Mouse (Mus musculus) bone marrow macrophage, adult 2 months (primary cell): ENCODE measurements around the gene Rab5b. TPM values are rescaled to one million over a fixed set of nuclear protein-coding genes. Genes with fewer than 3 reads are reported as not detected.
A peak's percentile ranks its signal among the peaks of the same experiment; 100 is the strongest.

Experiments
- H3K27ac ChIP-seq: 2 replicates; pipeline ENCODE4 v1.5.1; 2012; ENCODE audit warnings: low read depth, low read length; ENCODE audit not compliant: insufficient read depth
- H3K4me1 ChIP-seq: 2 replicates; pipeline ENCODE4 v1.6.1; 2012; ENCODE audit warnings: low read length; ENCODE audit not compliant: control insufficient read depth, insufficient read depth
- H3K4me3 ChIP-seq: 2 replicates; pipeline ENCODE4 v1.5.1; 2012; ENCODE audit warnings: mild to moderate bottlenecking, low read length, moderate library complexity; ENCODE audit not compliant: insufficient read depth
- CTCF ChIP-seq: IDR thresholded peaks from 2 replicates; pipeline ENCODE4 v1.5.1; 2012; ENCODE audit warnings: low read depth, mild to moderate bottlenecking, low read length, moderate library complexity
- POLR2A ChIP-seq: IDR thresholded peaks from 2 replicates; pipeline ENCODE4 v1.6.1; 2012; ENCODE audit warnings: mild to moderate bottlenecking, low read depth, low read length, borderline replicate concordance
- polyA plus RNA-seq: library from polyadenylated mRNA; stranded (reverse); fragments of >200 nt; gene quantifications from 2 replicates; pipeline ENCODE4 v1.2.4, GENCODE M21; 2012; ENCODE audit not compliant: missing spikeins, insufficient read depth, insufficient read length

Gene Rab5b
- 123 and 131 TPM in 2 replicates for polyA plus RNA-seq

GRCm38 (mm10) chr10:128695992-128696807 is at the start of gene Rab5b:
Gene Rab5b, minus strand, starts transcription at chr10:128696264.
- Histone ChIP-seq H3K4me1 (peaks cover 18% of the 10 kb centered on the region), H3K4me3 (peak within 1 kb of the TSS; percentile 72), H3K27ac (peak within 1 kb of the TSS; percentile 75)
- TF ChIP-seq POLR2A (no peak), CTCF (no peak)

DNA sequence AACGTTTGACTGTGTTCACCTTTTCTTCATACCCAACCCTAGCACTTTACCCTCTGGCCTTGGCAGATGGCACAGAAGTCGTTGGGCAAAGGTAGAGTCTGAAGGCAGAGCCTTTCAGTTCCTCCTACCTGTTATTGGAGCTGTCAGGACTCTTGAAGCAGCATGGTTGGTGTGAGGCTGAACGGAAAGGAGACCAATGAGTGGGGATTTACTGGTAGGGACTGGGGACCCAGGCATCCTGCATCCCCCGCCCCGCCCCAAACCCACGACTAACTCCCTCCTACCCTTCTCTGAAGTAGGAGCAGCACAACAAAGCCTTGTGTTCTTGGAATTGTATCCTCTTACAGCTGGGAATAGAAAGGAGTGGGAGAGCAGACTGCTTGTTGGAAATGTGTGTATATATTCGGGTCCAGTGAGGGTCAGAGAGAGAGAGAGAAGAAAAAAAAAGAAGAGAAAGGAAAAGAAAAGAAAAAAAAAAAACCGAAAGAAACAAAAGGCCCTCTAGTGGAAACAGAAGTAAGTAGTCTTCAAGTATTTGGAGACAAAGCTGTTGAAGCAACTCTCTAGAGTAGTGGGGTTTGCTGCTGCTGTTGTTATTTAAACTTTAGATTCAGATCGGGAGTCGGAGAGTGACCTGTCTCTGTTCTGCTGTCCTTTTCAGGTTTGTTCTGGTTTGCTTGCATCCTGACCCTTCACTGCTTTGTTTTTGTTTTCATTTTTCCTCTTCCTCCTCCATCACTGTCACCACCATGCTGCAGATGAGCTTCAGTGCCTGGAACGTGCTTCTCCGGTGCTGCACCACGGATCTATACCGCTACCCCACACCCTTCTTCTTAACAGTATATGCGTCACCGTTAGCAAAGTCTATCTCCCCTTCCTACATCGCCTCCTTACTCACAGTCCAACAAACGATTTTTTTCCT is 48.9 kb upstream of the Rab5b start, which contains the start of gene Dgka:
Dgka (minus strand) TSS at position 176 of the 922 bp plus-strand sequence.
- TF ChIP-seq POLR2A (no peak), CTCF (no peak)
- H3K4me3 ChIP-seq = peak within 1 kb of the TSS; percentile 70
- H3K4me1 ChIP-seq = peaks cover 28% of the 10 kb centered on the region
- no peak within 1 kb of the TSS for H3K27ac ChIP-seq

- Histone ChIP-seq H3K27ac (no peak overlapping the region), H3K4me3 (peak overlapping the region; percentile 70), H3K4me1 (peaks cover 24% of the 10 kb centered on the region)
- TF ChIP-seq CTCF = 0 out of 2 replicates have a peak, but pooled peaks have one; percentile 10
- no peak for TF ChIP-seq POLR2A
Measured at GRCm38 (mm10) chr10:128744211-128744610, 48.1 kb upstream of the Rab5b start.

DNA sequence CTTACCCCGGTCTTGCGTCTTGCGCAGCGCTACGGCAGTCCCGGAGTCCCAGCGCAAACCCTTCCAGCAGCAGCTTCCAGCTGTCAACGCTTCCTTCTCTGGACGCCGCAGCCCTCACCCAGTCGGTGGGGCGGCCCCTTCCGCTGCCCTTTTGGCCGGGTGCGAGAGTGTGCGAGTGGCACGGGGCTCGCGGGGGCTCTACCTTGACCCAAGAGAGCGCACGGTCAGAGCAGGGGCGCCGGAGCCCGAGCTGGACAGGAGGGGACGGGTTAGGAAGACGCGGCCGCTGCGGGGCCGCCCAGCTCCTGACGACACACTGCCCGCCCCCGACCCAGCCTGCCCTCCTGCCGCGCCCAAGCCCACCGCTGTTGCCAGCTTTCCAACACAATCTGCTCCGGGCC is 47.7 kb upstream of the Rab5b start:
- no peak overlapping the region for H3K27ac ChIP-seq
- no peak for TF ChIP-seq POLR2A
- TF ChIP-seq CTCF = no peak
- H3K4me3 ChIP-seq = peak overlapping the region; percentile 70
- peaks cover 21% of the 10 kb centered on the region for H3K4me1 ChIP-seq

DNA sequence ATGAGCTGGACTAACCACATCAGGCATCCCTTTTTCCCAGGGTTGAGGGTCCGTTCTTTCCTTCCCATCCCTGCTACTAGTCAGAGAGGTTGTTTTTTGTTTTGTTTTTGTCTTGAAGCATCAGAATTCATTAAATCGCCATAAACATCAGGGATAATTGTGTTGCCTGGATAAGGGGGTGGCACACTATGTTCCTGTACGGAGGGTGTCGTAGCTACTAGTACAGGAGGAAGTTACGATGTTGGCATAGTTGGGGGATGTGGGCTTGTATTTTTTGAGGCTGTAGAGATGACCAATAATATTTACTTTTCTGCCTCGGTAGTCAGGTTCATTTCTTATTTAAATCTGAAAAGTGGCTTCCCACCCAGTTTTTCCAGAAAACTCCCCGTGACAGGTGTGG is 47.2 kb upstream of the Rab5b start:
- Histone ChIP-seq H3K4me1 (peaks cover 21% of the 10 kb centered on the region), H3K4me3 (peak overlapping the region; percentile 70), H3K27ac (no peak overlapping the region)
- TF ChIP-seq CTCF (no peak), POLR2A (no peak)

DNA sequence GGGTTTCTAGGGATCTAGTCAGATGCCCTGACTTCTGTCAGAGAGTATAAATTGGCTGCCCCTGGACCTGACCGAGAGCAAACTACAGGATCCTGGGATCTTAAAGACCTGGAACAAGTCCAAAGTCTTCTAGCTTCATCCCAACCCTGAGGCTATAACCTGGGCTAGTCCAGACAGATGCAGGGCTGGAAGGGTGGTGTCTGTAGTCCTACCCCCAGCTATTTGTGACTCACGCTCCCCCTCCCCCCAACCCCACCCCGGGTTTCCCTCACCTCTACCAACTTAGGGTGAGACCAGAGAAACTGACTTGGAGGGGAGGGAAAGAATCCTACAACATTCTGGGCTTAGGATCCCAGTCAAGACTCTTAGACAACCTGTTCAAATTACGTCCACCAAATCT is 46.6 kb upstream of the Rab5b start:
- Histone ChIP-seq H3K4me1 (peaks cover 21% of the 10 kb centered on the region), H3K27ac (no peak overlapping the region), H3K4me3 (no peak overlapping the region)
- TF ChIP-seq POLR2A (no peak), CTCF (no peak)

DNA sequence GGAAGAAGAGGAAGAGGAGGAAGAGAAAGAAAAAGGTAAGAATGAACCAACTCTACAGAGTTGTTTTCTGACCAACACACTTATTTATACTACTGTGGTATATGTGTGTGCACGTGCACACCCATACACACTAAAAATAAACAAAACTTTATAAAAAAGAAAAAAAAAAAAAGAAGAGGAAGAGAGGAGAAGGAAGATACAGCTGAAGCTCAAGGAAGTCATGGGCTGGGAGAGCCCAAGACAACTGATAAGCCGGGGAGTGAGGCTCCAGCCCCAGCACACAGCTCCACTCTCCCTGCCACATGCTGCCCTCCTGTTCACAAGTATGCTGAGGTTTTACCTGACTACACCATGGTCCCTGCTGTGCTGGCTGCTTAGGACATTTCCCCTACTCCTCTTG is 44.2 kb upstream of the Rab5b start:
- H3K4me3 ChIP-seq = no peak overlapping the region
- TF ChIP-seq CTCF = no peak
- TF ChIP-seq POLR2A = no peak
- H3K4me1 ChIP-seq = peaks cover 16% of the 10 kb centered on the region
- no peak overlapping the region for H3K27ac ChIP-seq

DNA sequence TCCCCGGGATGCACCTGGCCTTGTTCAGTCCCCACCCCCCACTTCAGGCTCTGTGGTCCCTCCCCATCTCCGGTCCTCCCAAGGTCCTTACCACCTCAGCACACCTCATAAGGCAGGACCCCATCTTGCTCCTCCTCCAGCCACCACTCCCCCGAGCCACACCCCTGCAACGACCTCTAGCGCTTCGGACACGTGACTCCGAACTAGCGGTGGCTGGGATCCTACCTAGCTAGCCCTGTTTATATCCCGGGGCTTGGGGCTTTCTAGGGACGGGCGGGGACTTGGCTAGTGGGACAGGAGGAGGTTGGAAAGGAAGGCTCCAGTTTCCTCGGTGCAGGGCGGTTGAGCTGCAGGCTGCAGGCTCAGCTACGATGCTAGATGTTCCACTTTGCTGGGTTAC is 41.4 kb upstream of the Rab5b start:
- Histone ChIP-seq H3K4me3 (no peak overlapping the region), H3K4me1 (peaks cover 7% of the 10 kb centered on the region), H3K27ac (no peak overlapping the region)
- TF ChIP-seq POLR2A (no peak), CTCF (no peak)

- Histone ChIP-seq H3K4me3 (no peak overlapping the region), H3K4me1 (peaks cover 8% of the 10 kb centered on the region), H3K27ac (no peak overlapping the region)
- TF ChIP-seq CTCF (no peak), POLR2A (no peak)
Measured at GRCm38 (mm10) chr10:128731992-128732391, 35.9 kb upstream of the Rab5b start.

- peaks cover 5% of the 10 kb centered on the region for H3K4me1 ChIP-seq
- no peak overlapping the region for H3K27ac ChIP-seq
- H3K4me3 ChIP-seq = no peak overlapping the region
- TF ChIP-seq CTCF (peak; percentile 53), POLR2A (no peak)
Measured at GRCm38 (mm10) chr10:128731002-128731433, 35.0 kb upstream of the Rab5b start.
